Mouse (Mus musculus): ENCODE data around the gene Ccl21b.
"Not testable (repeated sequence)": the region's sequence is repeated elsewhere in the genome, so short reads cannot be mapped to it uniquely, and the experiment has no call there.

Ccl21b gene

DNA sequence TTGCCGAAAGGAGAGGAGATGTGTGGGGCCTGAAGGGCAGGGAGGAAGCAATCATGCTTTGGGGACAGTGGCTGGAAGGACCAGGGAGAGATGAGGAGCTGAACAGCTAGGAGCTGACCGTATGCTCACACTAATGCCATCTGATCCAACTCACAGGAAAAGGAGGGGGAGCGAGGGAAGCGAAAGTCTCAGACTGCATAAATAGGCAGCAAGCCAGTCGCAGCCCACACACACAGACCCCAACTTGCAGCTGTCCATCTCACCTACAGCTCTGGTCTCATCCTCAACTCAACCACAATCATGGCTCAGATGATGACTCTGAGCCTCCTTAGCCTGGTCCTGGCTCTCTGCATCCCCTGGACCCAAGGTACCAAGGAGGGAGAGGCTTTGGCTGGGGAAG is at the start of gene Ccl21b:
Ccl21b (plus strand) TSS at position 301 of the 400 bp plus-strand sequence.
- not testable (repeated sequence) for DNase-seq (ENCODE audit: low spot score in 2 of 2)

DNA sequence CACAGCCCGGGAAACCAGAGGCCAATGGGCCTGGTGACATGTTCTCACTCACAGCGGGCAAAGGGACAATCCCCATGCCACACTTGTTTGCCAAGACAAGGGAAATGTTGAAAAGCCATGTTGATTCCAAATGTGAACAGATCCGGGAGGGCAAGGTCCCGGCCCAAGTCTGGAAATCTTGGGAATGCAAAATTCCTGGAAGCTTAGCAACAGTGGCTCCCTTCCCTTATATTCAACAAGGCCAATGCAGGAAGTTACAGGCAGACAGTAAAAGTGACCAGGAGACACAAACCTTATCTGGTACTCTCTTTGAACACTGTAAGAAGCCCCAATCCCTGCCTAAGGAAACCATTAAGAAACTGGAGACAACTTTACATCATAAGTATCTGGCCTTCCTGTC is 15.2 kb upstream of the Ccl21b start, which contains the start of gene Gm10600:
Gm10600 (plus strand) TSS at position 301 of the 400 bp plus-strand sequence.
- DNase-seq (ENCODE audit: low spot score in 2 of 2), result not testable (repeated sequence)

DNA sequence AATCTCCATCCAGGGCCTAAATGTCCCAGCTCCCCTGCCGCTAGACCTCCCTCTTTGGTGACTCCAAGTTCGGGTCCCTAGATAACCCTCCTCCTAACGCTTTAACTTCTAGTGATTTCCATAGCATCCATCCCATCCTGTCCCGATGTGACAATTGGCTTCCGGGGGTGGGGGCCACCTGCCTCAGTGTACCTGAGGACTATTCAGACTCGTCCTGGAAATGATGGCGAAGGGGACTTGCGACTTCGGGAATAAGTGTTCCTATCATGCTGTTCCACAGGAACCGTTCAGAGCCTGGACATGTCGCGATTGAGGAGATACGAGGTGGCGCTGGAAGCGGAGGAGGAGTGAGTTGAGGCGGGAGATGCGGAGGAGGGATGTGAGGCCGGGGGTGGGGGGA is 38.4 kb downstream of the Ccl21b start, which contains the start of gene Gm21953:
Gm21953 (plus strand) TSS at position 301 of the 400 bp plus-strand sequence.
- not testable (repeated sequence) for DNase-seq (ENCODE audit: low spot score in 2 of 2)
